Mouse (Mus musculus) small intestine, adult 2 months (tissue): ENCODE measurements at regions not wholly inside any gene's neighbourhood (a gene's known extent, or its start where the extent isn't known, plus 50 kb on each side); places are given as distances from the start of the nearest gene placed in this dataset.
"Not testable (repeated sequence)": the region's sequence is repeated elsewhere in the genome, so short reads cannot be mapped to it uniquely, and the experiment has no call there.

Experiments
- H3K27ac ChIP-seq: fragments of 200-500 bp; 2 replicates; pipeline ENCODE4 v1.5.1; 2012; ENCODE audit warnings: low read depth, low read length, control low read depth, inconsistent platforms; ENCODE audit not compliant: insufficient read depth
- H3K27me3 ChIP-seq: fragments of 200-500 bp; 2 replicates; pipeline ENCODE4 v1.6.1; 2012; ENCODE audit warnings: mild to moderate bottlenecking, moderate library complexity, low read length, inconsistent platforms; ENCODE audit not compliant: control insufficient read depth, insufficient read depth
- H3K36me3 ChIP-seq: fragments of 200-500 bp; 2 replicates; pipeline ENCODE4 v1.6.1; 2012; ENCODE audit warnings: mild to moderate bottlenecking, low read length, control low read depth, inconsistent platforms; ENCODE audit not compliant: control insufficient read depth, insufficient read depth
- H3K4me1 ChIP-seq: fragments of 200-500 bp; 2 replicates; pipeline ENCODE4 v1.6.1; 2012; ENCODE audit warnings: low read length, inconsistent platforms, mixed read lengths; ENCODE audit not compliant: control insufficient read depth, insufficient read depth, insufficient read length
- H3K4me3 ChIP-seq: fragments of 200-500 bp; 2 replicates; pipeline ENCODE4 v1.5.1; 2012; ENCODE audit warnings: low read depth, mild to moderate bottlenecking, control low read depth, inconsistent platforms, low read length, moderate library complexity
- CTCF ChIP-seq: fragments of 200-500 bp; IDR thresholded peaks from 2 replicates; pipeline ENCODE4 v1.5.1; 2012; ENCODE audit warnings: low read depth, mild to moderate bottlenecking, control low read depth, inconsistent platforms, low read length, moderate library complexity, mixed read lengths; ENCODE audit not compliant: insufficient replicate concordance, insufficient read length; ENCODE audit errors: extremely low read depth
- POLR2A ChIP-seq: fragments of 200-500 bp; IDR thresholded peaks from 2 replicates; pipeline ENCODE4 v1.6.1; 2012; ENCODE audit warnings: low read depth, mild to moderate bottlenecking, control low read depth, inconsistent platforms, low read length, moderate library complexity
- WGBS: fragments of 180-500 bp; shearing (Covaris S2); methylation state at CpG from one replicate; pipeline ENCODE4 v1.1.7; 2018; 5-methylcytosine and 5-hydroxymethylcytosine counted together

DNA sequence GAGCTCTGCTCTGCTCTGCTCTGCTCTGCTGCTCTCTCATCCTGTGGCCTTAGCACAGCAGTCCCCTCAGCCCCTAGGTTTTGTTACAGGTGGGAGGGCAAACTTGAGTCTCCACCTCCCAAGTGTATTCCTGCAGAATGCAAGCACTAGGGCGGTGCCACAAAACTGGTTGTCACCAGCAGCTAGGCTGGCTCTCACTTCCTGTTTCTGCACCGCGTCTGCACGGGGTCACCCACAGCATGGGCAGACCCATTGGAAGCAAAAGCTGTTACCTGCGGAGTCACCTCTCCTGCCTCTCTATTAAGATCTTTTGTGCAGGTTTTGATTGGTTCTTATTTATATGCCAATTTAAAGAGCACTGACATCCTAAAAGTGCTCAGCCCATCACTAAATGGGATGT is 178.2 kb downstream of the Tcp10c start:
- H3K36me3 ChIP-seq, H3K27me3 ChIP-seq, H3K4me3 ChIP-seq, H3K27ac ChIP-seq, H3K4me1 ChIP-seq: not testable (repeated sequence)
- 63% methylated on average over 5 of the region's 5 CpGs for WGBS

DNA sequence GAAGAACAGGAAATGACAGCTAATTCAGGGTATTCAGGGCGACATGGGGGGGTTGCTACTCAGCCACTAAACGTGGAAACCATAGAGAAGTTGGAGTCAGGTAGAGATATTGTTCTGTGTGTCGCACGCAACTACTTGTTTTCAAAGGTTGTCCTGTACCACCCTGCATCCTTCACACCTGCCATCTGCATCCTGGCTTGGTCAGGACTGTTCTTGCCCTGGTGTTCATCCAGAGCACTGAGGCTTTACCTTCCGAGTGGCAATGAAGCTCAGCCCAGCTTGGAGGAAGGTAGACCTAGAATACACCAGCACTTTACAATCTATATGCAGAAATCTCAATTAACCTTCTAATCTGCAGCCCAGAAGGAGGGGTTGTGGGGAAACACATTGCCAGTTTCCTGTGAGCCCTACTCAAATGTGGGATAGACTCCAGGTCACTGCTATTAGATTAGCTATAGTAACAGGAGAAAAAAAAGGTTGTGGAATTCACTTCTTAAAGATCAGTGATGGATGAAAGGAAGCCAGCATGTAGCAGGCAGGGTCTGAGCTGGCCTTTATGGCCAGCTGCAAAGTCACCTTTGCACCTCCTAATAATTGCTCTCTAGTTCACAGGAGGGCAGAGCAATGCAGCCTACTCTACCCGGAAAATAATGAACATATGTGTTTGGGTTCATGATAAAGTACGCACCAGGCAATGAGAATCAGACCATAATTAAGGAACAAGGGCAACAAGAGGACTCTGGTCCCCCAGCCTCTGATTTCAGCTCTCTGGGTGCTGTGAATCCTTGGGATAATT is 186.3 kb downstream of the Tcp10c start:
- Histone ChIP-seq H3K27me3 (no peaks in the 10 kb centered on the region), H3K27ac (peak overlapping the region; percentile 36), H3K4me1 (peaks cover 13% of the 10 kb centered on the region; the same call in 1 of the 2 replicates), H3K36me3 (no peaks in the 10 kb centered on the region), H3K4me3 (no peak overlapping the region)
- TF ChIP-seq CTCF = no peak
- no peak for TF ChIP-seq POLR2A
- 65% methylated on average over 7 of the region's 7 CpGs for WGBS

DNA sequence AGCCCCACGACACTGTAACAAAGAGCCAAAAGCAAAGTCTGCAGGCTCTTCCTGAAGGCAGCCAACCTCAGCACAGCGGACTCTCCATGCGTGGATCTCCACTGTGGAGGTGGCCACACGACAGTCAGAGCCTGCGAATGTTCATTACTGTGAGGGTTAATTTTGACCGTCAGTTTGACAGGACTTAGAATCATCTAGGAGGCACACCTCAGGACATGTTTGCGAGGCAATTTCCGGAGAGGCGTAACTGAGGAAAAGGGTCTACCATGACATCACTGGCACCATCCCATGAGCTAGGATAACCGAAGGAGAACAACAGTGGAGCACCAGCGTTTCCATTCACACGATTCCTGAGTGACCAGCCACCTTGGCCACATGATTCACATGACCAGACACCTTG is 186.9 kb downstream of the Tcp10c start:
- H3K27me3 ChIP-seq = no peaks in the 10 kb centered on the region
- H3K4me3 ChIP-seq = no peak overlapping the region
- no peaks in the 10 kb centered on the region for H3K36me3 ChIP-seq
- peaks cover 13% of the 10 kb centered on the region; the same call in 1 of the 2 replicates for H3K4me1 ChIP-seq
- H3K27ac ChIP-seq = peak overlapping the region; percentile 36
- TF ChIP-seq POLR2A (no peak), CTCF (no peak)
- 62% methylated on average over 12 of the region's 12 CpGs for WGBS

DNA sequence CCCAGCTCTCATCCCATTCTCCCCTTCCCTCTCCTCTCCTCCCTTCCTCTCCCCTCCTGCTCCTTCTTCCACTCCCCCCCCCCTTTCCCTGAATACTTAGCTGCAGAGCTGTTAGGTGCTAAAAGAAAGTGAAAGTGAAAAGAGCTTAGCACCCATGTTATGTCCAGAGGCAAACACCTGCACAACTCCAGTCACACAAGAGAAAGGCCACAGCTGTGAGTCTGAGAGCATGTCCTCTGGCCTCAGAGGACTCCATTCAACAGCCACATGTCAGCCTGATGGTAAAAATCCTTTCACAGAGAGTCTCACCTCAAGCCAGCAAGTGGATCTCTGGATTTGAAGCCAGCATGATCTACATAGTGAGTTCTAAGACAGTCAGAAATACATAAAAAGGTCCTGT is 187.9 kb downstream of the Tcp10c start:
- H3K36me3 ChIP-seq = no peaks in the 10 kb centered on the region
- peaks cover 13% of the 10 kb centered on the region; the same call in 1 of the 2 replicates for H3K4me1 ChIP-seq
- H3K27ac ChIP-seq = no peak overlapping the region; the same call in 1 of the 2 replicates
- no peaks in the 10 kb centered on the region for H3K27me3 ChIP-seq
- H3K4me3 ChIP-seq = no peak overlapping the region
- no peak for TF ChIP-seq CTCF
- TF ChIP-seq POLR2A = no peak

DNA sequence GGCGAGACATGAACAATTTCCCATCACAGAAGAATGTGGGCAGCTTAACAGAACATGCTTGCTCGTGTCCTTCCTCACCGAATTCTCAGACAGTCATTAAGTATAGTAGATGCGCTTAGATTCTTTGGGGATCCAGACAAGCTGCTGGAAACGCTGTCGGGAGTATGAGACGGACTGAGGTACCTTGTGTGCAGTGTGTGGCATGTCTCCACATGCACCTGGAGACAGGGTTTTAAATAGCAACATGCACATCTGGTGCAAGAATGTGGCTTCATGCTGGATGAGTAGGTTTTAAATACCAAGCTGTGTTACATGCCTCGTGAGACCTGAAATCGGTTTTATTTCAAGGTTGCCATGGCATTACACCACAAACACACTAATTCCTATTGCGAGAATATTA is 188.5 kb downstream of the Tcp10c start:
- Histone ChIP-seq H3K36me3 (no peaks in the 10 kb centered on the region), H3K4me3 (no peak overlapping the region), H3K27ac (no peak overlapping the region; the same call in 1 of the 2 replicates), H3K27me3 (no peaks in the 10 kb centered on the region), H3K4me1 (peaks cover 13% of the 10 kb centered on the region; the same call in 1 of the 2 replicates)
- WGBS = 76% methylated on average over 10 of the region's 10 CpGs
- TF ChIP-seq POLR2A (no peak), CTCF (no peak)

DNA sequence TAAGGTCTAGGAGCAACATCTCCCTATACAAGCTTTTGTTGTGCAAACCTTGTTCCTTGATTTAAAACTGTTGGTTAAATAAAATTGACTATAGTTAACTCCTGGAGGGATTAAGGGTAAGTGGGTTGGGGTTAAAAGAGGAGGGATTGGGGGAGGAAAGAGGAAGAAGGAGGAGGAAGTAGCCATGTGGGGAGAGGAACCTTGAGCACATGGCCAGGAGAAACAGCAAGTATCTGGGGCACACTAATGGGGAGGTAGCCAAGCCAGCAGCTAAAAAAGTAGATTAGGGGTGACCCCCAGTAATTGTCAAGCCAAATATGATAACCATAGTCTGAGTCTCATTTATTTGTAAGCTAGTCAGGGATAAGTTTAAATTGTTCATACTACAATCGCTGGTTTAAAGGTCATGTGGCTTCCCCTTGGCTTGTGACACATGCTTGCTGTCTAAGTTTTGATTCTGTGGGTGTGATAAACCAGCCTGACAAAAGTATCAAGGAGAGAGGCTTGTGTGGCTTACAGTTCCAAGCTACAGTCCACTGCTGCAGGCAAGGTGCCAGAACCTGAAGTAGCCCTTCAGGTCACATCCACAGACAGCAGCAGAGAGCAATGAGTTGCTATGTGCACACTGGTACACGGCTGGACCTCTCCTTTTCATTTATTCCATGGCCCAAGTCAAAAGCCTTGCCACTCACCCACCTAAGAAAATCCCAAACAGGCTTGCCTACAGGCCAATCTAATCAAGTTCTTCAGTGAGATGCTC is 189.8 kb downstream of the Tcp10c start:
- TF ChIP-seq CTCF = no peak
- 53% methylated on average over 2 of the region's 2 CpGs for WGBS
- Histone ChIP-seq H3K27ac (no peak overlapping the region), H3K4me1 (peaks cover 13% of the 10 kb centered on the region; the same call in 1 of the 2 replicates), H3K36me3 (no peaks in the 10 kb centered on the region), H3K4me3 (no peak overlapping the region), H3K27me3 (no peaks in the 10 kb centered on the region)

DNA sequence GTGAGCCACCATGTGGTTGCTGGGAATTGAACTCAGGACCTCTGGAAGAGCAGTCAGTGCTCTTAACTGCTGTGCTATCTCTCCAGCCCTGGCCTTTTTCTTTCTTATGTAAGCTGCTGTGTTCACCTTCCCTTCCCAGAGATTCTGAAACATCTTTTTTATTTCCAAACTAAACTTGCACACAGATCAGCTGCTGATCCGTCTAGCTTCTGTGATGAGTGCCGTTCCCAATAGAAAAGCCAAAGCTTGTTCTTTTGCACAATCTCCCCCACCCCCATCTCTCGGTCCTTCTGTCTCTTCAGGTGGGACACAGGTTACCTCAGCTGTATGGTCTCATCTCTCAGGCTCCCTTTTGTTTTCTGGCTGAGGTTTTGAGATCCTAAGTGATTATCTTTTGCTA is 191.9 kb downstream of the Tcp10c start:
- Histone ChIP-seq H3K36me3 (no peaks in the 10 kb centered on the region), H3K27ac (no peak overlapping the region), H3K4me3 (no peak overlapping the region), H3K4me1 (peaks cover 8% of the 10 kb centered on the region; the same call in 1 of the 2 replicates), H3K27me3 (no peaks in the 10 kb centered on the region)
- TF ChIP-seq POLR2A (no peak), CTCF (no peak)
- WGBS = 62% methylated on average over 3 of the region's 3 CpGs

GRCm38 (mm10) chr17:13546669-13547085 is 192.3 kb downstream of the Tcp10c start:
- Histone ChIP-seq H3K27ac (no peak overlapping the region), H3K36me3 (no peaks in the 10 kb centered on the region), H3K4me1 (peaks cover 4% of the 10 kb centered on the region; the same call in 1 of the 2 replicates), H3K27me3 (no peaks in the 10 kb centered on the region), H3K4me3 (no peak overlapping the region)
- WGBS = 83% methylated on average over 7 of the region's 7 CpGs
- peak; percentile 7; the same call in 1 of the 2 replicates for TF ChIP-seq CTCF
- no peak for TF ChIP-seq POLR2A
